Mouse (Mus musculus) bone marrow macrophage, adult 2 months (primary cell): ENCODE data around the gene Elob.

Experiments used
- CTCF ChIP-seq: IDR thresholded peaks from 2 replicates; pipeline ENCODE4 v1.5.1; 2012; ENCODE audit warnings: low read depth, mild to moderate bottlenecking, low read length, moderate library complexity
- POLR2A ChIP-seq: IDR thresholded peaks from 2 replicates; pipeline ENCODE4 v1.6.1; 2012; ENCODE audit warnings: mild to moderate bottlenecking, low read depth, low read length, borderline replicate concordance

- TF ChIP-seq POLR2A: no peak
- no peak for TF ChIP-seq CTCF
These were observed 39.6 kb upstream of the Elob start for GRCm38 (mm10) chr17:23868513-23868912.
